Mouse (Mus musculus): ENCODE measurements around the gene Gmeb1.

- no peak for TF ChIP-seq EP300 (IDR thresholded peaks at IDR 0.05; ENCODE audit: low read depth)
- TF ChIP-seq CTCF (IDR thresholded peaks at IDR 0.05; ENCODE audit: low read depth) = peak; percentile 47
These were observed 7.7 kb upstream of the Gmeb1 start for GRCm38 (mm10) chr4:132268871-132269739.
